Mouse (Mus musculus): ENCODE results near the gene Cubn.

Gene Cubn

DNA sequence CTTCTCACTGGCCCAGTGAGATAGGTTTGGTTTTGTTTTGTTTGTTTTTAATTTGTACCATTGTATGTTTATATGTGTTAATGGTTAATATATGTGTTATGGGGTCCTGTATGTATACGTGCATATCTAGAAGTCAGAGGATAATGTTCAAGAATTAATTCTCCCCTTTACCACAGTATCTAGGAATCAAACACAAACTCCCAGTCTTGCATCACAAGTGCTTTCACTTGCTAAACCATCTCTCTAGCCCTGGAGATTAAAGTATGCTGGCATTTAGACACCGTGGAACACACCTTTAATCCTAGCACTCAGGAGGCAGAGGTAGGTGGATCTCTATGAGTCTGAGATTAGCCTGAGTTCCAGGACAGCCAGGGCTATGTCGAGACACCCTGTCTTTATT, 83.3 kb downstream of the Cubn start:
- no peak for DNase-seq (ENCODE audit: low spot score)

- DNase-seq (ENCODE audit: low spot score): peak; percentile 54
Observed at GRCm38 (mm10) chr2:13407698-13408097, 83.9 kb downstream of the Cubn start.

DNA sequence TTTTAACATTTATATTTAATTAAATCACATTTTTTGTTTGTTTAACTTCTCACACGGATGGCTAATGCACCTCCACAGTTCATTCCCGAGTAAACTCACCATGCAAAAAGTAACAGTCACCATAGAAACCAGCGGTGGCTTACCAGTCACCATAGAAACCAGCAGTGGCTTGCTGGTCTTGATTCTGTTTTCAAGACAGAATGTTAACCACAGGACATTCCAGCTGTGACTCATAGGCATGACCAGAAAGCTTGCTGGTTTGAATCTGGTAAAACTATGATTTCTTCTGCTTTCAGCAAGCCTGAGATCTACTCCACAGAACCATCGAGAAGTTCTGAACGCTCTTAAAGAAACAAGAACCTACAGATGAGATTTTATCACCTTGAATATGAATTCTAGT, 84.3 kb downstream of the Cubn start:
- peak; percentile 54 for DNase-seq (ENCODE audit: low spot score)

DNA sequence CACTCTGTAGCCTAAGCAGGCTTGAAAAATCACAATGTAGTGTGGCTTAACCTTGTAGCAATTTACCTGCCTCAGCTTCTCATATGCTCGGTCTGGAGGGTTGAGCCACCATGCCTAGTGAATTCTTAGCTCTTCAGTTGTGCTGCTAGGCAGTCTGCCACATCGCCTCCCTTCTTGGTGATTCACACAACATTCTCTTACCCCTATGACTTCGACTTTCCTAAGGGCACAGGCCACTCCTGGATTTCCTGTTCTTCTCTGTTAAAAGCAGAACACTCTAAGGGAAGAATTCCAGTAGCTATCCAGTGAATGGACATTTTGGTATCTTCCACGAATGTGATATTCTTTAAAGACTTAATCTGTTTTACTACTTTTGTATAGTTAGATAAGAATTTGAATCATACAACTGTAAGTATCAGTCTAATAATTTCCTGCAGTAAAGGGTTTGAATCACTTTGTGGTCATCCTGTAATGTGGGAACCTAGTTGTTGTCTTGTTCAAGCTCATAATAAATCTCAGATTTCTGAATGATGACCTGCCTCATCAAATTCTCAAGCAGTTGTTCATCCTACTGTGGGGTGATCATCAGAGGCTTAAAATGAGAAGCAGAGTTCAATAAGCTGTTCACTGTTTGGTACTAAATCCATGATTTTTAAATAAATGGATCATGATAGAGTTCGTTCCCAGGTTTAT, 86.5 kb downstream of the Cubn start:
- DNase-seq (ENCODE audit: low spot score): no peak

- peak; percentile 56 for DNase-seq (ENCODE audit: low spot score)
Observed at GRCm38 (mm10) chr2:13400831-13401230, 90.8 kb downstream of the Cubn start.

DNA sequence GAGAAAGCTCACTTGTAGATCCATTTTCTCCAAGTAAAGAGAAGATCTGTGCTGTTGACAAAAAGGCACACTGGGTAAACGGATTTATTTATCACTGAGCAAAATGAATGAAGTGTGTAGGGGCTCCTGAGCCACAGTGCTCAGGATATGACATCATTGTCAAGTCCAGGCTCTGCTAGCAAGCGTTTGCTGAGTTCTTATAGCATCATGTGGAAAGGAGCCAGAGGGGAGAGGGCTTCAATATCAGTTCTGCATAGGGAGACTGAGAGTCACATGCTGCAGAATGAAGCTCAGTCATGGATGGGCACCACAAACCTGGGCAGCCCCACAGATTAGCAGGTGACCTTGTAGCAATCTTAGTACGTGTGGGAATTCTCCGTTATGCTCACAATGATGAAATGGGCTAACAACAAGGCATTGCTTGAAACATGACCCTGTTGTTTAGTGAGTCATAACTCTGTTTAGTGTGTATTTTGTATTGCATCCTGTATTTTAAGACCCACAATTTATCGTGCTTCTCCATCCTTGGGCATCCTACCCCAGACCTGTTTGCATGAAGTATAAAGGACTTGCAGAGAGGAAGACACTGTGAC, 92.0 kb downstream of the Cubn start:
- no peak for DNase-seq (ENCODE audit: low spot score)

DNA sequence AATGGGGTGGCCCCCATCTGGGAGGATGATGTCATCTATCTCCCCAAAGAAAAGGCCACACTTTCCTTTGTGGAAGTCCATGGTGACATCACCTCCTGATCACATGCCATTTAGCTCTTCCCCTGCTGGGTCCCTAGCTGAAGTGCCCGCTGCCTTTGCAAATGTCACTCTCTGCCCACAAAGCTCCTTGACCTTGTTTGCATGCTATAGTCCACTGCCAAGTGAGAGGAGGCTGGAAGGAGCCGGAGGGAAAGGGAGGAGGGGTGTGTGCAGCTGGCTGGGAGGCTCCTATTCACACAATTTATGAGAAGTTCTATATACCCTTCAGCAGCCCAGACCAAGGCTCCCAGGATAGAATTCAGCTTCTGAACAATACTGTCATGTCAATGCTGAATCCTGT, 92.7 kb downstream of the Cubn start:
- peak; percentile 79 for DNase-seq (ENCODE audit: low spot score)

- no peak for DNase-seq (ENCODE audit: low spot score)
Observed at GRCm38 (mm10) chr2:13398551-13398950, 93.1 kb downstream of the Cubn start.

GRCm38 (mm10) chr2:13396124-13396540, 95.5 kb downstream of the Cubn start:
- peak; percentile 68 for DNase-seq (ENCODE audit: low spot score)

DNA sequence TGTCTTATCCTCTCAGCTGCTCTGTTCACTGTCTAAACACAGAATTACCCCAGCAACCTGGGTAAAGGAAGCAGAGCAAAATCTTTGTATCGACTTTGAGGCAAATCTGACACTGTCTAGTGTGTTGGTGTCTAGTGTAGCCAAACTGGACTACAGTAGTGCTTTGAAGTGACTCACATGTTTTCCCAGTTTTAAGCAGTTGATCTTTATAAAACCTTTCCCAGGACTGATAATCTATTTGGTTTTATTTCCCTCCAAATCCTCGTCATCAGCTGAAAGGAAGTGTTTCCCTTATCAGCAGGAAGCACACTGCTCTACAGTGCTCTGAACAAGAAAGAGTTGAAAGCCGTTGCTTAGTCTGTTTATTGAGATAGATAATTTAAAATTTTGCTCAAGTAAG, 100.6 kb downstream of the Cubn start:
- peak; percentile 64 for DNase-seq (ENCODE audit: low spot score)

DNA sequence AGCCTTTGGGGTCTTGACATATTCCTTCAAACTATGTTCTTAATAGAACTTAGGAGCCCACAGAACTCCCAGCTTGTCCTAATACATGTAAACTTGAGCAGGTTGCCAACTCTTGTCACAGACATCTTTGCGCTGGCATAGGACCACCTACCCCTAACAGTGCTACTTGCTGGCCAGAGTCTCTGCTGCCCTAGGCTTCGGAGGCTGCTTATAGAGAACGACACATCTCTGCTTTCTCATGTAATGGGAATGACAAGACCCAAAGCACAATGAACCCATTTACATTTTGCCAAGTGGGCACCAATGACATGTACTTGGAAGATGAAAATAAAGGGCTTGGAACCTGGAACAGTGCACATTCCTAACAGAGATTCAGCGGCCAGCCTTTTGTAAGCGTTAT, 105.0 kb downstream of the Cubn start:
- DNase-seq (ENCODE audit: low spot score): no peak

DNA sequence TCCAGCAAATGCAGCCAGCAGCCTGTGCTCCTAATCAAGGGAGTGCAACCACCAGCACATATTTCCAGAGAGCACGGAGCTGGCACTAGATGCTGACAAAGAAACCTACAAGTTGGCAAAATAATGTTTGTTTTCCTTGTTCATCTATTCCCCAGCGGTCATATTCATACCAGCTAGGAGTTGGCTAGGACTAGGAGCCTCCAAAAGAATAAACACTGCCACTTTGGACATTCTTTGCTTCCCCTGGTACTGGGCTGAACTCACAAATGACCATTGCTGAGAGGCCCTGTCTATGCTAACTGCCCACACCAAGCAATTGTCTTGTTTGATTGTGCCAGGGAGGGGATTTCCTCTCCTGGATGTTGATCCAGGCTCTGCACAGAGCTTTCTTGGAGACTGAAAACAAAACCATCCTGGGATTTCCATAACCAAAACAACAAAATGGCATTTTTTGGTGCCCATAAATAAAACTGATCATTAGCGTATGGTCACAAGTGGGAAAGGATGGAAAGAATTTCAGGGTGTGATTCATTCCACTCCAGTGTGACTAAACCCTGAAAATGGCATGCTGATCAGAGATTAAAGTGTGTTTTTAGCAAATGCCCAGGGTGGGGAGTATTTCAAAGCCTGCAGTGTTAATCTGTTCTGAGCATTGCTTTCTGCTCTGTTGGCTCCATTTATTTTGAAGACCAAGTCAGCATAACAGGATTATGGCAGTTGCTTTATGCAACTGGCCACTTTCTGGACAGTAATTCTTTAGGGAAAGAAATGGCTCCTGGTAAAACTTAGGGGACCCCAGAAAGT, 105.9 kb downstream of the Cubn start:
- DNase-seq (ENCODE audit: low spot score): peak; percentile 58

DNA sequence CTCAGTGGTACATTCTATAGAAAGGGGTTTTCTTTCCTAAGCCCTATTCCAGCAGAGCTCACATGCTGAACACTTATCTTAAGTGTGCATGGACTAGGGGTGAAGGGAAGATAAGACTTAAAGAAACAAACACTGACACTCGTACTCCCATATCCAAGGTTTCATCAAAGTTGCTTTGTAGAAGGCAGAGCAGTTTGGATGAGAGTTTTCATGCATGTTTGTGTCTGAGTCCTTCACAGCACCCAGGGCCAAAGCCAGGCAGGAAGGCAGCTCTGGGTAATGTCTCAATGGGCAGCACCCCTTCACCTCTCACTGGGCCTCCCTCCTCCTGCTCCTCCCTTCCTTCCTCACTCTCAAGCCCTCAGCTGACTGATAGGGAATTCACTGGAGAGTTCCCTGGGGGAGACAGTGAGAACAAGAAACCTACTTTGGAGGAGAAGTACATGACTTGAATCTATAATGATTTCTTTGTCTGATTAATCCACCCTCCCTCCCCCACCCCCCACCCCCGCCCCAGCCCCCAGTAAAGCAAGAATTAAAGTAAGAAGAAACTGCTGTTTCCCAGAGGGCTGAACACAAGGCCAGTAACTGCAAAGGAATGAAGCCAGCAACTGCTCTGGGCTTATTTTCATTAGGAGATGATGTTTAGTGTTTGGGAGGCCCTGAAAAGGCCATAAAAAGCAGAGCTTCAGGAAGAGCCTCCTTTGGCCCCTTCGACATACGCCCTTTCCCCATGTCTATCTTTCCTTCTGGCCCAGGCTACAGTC, 106.7 kb downstream of the Cubn start:
- peak; percentile 64 for DNase-seq (ENCODE audit: low spot score)

DNA sequence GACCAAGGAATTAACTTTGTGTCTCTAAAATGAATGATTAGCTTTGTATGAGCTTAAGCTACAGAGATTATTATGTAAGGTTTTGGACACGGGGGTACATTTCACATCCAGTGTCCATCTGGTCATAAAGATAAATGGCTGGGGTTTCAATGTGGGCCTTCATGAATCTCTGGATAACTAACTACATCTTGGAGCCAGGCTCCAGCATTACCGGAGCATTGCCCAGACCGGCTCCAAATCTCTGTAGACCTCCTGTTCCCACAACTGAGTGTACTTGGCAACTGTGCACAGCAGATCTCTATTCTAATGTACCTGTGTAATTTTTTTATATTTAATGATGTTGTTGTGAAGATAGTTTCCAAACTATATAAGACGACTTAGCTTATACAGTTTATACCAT, 115.4 kb downstream of the Cubn start:
- no peak for DNase-seq (ENCODE audit: low spot score)

DNA sequence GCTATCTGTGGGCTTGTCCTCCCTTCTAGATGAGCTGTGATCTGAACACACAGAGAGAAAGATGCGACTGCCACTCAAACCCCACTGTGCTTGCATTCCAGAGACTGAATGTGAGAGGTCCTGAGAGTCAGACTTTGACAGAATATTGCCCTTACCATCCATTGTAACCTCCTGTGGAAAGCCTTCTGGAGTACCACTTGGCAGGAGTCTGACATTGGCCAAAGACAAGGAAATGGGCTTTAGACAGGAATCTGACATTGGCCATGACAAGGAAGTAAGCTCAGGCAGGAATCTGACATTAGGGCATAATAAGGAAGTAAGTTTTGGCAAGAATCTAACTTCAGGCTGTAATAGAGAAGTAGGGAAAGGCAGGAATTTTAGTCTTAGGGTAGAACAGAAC, 118.3 kb downstream of the Cubn start:
- no peak for DNase-seq (ENCODE audit: low spot score)

GRCm38 (mm10) chr2:13372825-13373224, 118.8 kb downstream of the Cubn start:
- DNase-seq (ENCODE audit: low spot score): no peak

GRCm38 (mm10) chr2:13372256-13372824, 119.3 kb downstream of the Cubn start:
- DNase-seq (ENCODE audit: low spot score): peak; percentile 66

DNA sequence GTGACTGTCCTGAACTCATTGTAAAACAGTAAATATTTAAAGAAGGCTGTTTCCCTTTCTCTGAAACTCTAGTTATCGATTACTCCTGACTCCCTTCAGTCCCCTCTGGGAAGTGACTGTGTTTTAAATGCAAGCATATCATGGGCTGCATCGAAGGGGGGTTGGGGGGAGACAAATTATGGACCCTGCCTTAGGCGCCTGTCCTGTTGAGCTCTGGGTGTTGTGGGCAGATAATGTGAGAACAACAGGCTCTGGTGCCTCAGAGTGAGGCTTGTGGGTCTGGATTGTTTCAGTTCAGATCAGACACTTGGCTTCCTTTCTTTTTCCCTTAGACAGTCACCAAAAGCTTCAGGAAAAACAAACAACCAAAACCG, 119.8 kb downstream of the Cubn start:
- DNase-seq (ENCODE audit: low spot score): no peak

GRCm38 (mm10) chr2:13371072-13371796, 120.4 kb downstream of the Cubn start:
- DNase-seq (ENCODE audit: low spot score): no peak

GRCm38 (mm10) chr2:13370556-13370955, 121.1 kb downstream of the Cubn start:
- DNase-seq (ENCODE audit: low spot score): no peak

- DNase-seq (ENCODE audit: low spot score): peak; percentile 48
Observed at GRCm38 (mm10) chr2:13368517-13368916, 123.1 kb downstream of the Cubn start.
